Mouse (Mus musculus) embryo, embryonic 10 days (tissue): ENCODE data around the gene Rrp1.
A peak's percentile ranks its signal among the peaks of the same experiment; 100 is the strongest.

Source experiments
- DNase-seq: peaks from one replicate; pipeline ENCODE4 v3.0.0-alpha.2; 2015; ENCODE audit warnings: low spot score

The Rrp1 gene

DNA sequence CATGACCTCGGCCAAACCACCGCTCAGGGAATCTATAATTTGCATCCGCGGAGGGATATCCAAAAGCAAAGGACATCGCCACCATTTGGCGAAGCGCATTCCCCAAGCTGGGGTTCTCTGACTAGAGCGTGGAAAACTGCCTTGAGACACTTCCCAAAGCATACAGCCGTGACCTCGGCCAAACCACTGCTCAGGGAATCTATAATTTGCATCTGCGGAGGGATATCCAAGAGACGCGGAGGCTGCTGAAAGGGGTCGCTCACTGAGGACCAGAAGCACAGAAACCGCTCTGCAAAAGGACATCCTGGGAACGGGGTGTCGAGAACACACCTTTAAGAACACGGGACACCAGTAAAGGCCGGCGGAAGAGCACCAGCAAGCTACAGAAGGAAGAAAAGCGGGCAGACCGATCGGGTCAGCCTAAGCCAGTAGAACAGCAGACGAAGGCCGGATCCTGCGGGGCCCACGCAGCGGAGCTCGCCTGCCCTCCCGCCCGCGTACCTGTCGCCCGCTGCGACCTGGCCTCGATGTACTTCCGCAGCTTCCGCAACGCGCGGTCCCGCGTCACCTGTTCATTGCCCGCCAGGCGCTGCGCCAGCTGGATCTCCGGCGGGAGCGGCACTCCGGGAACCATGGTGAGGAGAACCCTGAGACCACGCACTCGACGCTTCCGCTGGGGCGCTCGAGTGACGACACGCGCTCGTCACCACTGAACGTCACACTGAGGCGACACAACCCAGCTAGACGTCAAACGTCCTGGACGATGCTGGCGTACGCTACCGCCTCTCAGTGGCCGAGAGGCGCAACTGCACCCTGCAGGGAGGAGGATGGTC lies at the start of gene Rrp1:
TSS of gene Rrp1 (minus strand) at position 725 of the 833 bp plus-strand sequence.
- peak; percentile 98 for DNase-seq

DNA sequence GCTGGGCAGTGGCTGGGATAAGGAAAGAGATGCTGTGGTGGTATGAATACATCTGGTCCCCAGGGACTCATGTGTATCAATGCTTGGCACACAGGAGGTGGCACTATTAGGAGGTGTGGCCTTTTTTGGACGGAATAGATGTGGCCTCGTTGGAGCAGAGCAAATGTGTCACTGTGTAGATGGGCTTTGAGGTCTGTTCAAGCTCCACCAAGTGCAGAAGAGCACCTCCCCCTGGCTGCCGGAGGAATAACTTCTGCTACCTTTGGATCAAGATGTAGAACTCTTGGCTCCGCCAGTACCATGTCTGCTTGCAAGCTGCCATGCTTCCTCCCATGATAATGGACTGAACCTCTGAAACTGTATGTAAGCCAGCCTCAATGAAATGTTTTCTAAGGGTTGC lies 48.9 kb upstream of the Rrp1 start:
- DNase-seq = no peak

DNA sequence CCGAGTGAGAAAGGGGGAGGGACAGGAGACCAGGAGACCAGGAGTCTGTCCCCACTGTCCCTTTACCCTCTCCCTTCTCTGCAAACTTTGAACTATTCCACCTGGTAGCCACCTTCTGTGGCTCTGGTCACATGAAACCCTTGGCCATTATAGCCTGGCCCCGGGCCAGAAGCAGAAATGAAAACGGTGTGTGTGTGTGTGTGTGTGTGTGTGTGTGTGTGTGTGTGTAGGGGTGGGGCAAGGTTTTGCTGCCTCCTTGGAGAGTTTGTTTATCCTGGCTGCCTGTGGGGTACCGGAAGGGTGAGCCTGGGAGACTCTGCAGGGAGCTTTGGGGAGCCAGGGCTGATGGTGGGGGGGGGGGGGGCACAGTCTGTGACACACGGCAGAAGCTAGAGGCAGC lies 47.6 kb upstream of the Rrp1 start:
- no peak for DNase-seq

DNA sequence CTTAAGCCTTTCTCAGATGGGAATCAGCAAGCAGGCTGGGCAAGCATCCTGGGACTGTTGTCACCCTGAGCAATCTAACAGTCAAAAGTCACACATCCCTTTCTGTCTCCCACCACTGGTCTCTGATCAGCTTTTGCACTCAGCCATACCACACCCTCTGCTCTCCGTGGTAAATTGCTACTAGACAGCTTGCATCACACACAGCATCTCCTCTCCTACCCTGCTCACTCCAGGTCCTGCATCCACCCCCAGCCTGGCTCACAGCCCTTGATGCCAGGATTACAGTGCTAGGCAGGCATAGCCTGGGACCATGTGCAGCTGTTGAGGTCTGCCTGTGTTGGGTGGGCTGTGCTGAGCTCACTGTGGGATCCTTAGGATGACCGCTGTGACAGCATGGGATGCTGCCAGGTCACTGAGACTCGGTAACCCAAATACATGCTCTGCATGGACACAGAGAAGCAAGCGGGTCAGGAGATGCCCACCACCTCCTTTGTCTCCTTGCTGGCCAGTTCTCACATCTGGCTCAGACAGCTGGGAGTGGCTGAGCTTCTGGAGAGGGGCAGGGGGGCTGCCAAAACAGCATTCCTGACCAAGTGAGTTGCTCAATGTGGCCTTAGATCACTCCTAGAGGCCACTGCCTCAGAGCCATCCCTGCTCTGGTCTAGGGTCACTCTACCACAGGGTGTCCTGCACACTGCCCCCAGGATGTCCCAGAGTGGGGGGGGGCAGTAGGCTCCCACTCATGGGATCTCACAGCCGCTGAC lies 45.7 kb upstream of the Rrp1 start:
- no peak for DNase-seq

DNA sequence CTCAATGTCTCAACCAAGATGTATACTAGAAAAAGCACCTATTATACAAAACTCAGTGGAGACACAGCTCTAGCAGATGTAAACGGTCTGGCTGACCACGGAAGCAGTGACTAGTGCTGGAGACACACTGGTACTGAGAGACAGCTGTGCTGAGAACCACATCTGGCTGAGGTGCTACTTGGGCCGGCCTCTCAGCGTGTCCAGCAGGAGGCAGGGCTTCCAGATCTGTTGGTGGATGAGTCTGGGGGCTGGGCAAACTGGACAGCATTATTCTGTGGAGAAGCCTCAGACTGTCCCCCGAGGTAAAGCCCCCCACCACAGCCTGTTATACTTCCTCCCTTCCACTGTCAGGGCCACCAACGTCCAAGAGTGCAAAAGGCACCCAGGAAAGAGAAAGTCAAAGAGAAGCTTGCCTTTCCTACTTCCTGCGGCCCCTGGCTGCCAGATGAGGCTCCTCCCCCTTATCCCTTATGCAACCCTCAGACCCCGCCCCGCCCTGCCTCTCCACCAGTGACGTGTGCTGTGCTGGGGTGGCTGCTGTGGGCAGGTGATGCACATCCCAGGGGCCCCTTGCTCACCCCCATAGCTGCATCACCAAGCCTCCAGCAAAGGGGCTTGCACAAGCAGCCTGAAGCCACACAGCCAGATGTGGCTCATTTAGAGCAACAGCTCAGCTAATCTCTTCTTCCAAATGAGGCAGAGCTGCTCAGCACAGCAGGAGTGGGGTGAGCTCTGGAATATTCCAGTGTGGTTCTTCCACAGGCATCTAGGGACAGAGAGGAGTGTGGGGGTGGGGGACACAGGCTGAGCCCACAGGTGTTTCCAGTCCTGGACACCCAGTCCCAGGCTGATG lies 44.9 kb upstream of the Rrp1 start:
- no peak for DNase-seq

DNA sequence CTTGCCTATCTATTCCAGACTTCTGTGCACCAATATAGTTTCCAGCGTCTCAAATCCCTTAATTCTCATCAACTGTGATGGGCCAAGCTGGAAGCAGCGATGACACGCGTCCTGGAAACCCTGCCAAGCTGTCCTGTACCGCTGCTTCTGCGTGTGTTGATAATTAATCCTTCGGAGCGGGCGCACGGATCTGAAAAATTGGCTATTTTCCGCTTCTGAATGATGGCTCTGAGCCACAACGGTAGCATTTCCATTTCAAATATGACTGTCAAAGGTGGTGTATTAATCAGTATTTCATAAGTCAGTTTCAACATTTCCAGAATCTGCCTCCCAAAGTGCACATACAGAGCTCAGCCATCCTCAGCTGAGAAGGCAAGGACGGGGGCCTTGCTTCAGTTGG lies 43.9 kb upstream of the Rrp1 start:
- no peak for DNase-seq

DNA sequence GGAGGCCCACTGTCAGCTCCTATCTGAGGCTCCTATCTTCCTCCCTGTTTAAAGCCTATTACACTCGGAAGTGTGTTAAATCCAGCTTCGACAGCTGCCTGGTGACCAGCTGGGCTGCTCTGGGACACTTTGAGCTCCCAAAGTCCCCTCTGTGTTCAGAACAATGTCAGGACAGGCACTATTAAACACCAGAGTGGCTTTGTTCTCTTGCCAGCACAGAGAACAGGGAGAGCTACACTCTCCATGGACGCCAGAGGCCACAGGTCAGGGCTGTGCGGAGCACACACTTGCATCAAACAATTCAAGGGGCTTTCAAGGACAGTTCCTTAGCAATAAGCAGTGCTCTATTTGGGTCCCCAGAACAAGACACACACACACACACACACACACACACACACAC lies 39.8 kb upstream of the Rrp1 start:
- DNase-seq = no peak

DNA sequence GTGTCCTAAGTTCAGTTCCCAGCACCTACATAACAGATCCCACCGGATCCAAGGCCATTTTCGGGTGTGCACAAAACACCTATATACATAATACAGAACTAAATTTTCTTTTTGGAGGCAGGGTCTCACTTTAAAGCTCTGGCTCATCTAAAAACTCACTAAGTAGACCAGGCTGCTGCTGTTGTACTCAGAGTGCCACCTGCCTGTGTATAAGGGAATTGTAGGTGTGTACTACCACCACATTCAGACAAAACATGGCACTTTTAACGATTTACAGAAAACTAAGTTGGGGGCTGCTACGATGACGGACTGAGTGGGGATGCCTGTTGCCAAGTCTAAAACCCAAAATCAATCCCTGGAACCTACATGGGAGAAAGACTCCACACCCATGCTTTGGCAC lies 37.9 kb upstream of the Rrp1 start:
- DNase-seq = no peak

DNA sequence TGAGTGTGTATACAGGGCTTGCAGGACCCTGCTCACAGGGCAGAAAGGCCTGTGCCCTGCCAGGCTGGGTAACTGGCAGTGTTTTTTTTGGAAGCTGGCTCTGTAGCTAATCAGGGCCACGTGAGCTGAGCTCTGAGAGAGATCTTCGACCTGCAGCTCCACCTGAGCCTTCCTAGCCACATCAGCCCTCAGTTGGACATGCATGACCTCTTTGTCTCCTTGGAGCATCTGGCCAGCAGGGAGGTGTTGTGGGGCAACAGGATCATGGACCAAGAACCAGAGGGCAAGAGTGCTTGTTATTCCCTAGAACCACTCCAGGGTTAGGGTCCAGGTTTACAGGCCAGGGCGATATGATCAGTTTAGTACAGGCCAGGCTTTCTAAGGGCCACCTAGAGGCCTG lies 34.6 kb upstream of the Rrp1 start:
- DNase-seq = no peak

DNA sequence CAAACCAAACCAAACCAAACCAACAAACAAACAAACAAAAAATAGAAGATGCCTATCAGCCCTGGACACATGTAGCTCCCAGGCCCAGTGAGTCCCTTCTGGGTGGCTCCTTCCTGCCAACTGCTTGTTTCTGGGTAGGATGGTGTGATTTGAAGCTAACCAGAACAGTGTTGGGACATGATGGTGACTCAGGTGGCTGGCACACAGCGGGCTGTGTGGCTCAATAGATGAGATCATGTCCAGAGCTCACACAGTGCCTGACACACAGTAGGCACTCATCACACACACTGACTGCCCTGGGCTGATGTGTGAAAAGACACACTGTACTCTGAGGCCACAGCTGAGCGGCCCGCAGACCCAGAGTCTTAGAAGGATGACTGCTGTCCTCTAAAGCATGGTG lies 33.4 kb upstream of the Rrp1 start:
- no peak for DNase-seq

DNA sequence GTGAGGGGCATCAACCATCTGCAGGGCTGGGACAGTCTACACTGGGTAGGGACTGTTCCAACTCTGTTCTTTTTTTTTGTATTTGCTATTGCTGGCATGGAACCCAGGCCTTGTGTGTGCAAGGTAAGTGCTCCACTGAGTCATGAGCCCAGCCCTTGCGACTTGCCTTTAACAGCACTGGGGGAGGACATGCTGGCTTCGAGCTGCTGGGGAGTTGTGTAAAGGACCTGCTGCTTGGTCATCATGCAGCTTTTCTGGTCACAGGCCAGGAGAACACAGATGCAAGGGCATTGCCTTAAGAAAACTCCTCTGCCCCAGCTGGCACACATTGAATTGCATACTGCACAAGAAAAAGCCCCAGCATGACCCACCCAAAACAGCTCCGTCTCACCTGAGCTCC lies 29.4 kb upstream of the Rrp1 start:
- DNase-seq = no peak

DNA sequence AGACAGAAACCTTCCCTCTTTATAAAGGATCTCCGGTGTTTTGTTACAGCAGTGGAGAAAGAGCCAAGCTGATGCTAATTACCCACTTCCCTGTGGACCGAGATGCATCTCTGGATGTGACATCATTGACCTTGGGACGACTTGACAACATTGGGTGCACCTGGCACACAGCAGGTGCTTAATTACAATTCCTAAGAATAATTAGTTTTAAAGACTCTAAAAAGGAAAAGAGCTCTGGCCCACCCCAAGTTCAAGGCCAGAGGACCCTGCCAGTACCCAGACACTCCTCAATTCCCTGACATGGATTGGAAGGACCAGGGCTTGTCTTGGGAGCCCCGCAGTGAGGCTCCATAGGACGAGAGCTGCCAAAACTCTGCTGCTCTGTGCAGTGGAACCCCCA lies 28.8 kb upstream of the Rrp1 start:
- no peak for DNase-seq

DNA sequence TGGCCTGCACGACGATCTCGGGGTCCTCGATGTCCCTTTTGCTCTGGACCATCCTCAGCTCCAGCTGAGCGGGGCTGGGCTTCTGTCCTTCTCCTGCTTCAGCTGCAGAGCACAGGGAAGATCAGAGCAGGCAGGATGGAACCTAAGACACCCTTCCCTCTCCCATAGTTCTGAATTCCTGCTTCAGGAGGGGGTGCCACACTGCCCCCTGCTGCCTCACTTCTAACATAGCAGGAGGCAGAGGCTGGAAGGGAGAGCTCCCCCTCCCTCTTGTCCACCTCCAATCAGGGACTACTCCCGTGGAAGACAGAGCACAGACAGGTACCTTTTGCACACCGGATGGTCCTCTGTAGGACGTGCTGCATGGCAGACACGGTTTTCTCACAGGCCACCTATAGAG lies 28.0 kb upstream of the Rrp1 start:
- DNase-seq = peak; percentile 44

DNA sequence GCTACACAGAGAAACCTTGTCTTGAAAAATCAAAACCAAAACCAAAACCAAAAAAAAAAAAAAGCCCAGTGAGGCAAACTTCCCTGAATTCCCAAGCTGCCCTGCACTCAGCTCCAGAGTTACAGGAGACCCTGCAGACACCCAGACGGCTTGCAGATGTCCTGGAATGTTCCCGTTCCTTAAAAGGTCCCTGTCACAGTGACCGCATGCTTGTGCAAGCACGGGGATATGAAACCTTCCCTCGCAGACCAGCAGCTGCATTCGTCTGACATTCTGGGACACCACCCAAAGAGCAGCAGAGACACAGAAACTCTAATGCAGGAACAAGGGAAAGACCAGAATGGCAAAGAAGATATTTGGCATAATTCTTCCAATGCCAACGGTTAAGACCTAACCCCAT lies 27.1 kb upstream of the Rrp1 start:
- no peak for DNase-seq

DNA sequence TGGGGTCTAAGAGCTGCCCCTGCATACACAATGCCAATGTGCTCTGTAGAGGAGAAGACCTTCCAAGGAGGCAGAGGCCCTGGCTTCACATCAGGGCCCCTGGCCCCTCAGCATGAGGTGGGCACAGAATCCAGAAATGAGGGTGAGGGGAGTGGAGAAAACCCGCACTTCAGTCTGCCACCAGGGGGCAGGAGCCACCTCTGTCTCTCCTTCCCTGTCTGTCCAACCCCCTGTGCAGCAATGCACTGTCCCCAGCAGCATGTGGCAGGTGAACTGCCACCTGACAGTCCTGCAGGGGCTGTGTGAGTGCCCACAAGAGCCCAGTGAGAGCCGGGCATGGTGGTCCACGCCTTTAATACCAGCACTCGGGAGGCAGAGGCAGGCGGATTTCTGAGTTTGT lies 26.7 kb upstream of the Rrp1 start:
- DNase-seq = peak; percentile 45

DNA sequence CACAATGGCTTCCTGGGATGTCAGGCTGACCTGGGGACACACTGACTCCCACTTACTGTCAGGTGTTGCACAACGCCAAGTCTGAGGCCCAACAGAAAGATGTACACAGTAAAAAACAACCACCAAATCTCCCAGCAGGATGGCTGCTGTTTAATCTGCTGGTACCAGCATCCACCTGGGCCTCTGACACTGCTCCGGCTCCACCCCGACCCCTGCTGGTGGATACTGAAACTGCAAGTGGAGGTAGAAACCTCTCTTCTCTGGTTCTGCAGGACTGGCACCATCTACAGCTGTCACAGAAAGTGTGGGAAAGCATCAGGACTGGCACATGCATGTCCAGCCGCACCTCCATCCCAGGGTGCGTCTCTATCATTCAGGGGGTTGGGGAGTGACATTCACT lies 25.3 kb upstream of the Rrp1 start:
- DNase-seq = peak; percentile 58

DNA sequence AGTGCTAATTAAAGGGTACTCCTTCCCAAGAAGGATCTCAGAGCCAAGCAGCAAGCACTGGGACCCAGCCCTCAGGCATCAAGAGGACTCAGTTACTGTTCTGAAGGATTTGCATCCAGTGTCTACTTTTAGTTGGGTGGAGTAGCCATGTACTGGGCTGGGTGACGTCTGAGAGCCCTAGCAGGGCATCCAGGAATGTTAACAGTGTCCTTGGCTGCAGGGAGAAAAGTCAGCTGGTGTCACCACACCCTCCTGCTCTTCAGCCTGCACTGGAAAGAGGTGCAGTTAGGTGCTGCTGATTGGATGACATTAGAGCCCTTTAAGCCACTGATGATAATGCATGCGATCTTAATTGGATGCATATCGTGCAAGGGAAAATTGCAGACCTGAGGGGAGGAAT lies 20.0 kb upstream of the Rrp1 start:
- DNase-seq = no peak

DNA sequence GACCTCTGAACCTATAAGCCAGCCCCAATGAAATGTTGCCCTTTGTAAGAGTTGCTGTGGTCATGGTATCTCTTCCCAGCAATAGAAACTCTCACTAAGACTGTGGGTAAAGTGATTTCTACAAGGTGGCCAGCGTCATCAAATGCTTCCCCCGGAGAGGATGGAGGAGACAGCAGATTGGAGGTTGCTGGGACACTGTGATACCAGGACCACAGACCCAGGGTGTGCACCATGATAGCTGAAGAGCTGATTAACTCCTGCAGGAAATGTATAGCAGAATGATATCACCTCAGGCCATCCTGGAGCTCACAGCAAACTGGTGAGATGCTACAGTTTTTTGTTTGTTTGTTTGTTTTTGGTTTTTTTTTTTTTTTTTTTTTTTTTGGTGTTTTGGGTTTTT lies 16.9 kb upstream of the Rrp1 start:
- DNase-seq = no peak

DNA sequence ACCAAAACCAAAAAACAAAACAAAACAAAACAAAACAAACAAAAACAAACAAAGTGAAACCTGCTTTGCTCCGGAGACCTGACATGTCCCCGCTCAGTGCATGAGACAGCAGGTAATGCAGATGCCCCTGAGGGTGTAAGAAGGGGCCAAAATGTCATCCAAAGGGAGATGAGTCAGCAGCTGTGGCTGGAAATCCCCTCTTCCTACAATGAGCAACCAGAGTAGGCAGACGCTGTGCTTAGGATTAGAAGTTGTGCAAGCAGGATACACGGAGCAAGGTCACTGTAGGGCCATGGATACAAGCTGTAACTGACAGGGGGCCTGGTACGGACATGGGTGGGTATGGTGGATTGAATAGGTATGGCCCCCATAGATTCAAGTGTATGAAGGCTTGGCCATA lies 16.3 kb upstream of the Rrp1 start:
- DNase-seq = no peak

DNA sequence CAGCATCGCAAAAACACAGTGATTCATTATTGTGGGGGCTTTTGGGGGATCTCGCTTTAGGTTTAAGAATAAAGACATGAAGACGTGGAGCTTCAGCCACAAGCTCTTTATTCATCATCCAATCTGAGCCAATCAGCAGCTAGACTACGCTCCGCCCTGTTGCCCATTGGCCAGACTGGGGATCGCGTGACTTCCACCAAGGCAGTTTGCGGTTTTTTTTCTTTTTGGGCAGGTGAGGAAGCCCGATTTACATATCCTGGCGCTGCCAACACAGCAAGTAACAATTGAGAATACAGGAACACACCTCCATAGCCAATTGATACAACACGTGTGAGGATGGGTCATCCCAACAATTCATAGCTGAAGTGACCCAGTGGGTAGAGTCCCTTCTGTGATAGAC lies 15.2 kb upstream of the Rrp1 start:
- no peak for DNase-seq

DNA sequence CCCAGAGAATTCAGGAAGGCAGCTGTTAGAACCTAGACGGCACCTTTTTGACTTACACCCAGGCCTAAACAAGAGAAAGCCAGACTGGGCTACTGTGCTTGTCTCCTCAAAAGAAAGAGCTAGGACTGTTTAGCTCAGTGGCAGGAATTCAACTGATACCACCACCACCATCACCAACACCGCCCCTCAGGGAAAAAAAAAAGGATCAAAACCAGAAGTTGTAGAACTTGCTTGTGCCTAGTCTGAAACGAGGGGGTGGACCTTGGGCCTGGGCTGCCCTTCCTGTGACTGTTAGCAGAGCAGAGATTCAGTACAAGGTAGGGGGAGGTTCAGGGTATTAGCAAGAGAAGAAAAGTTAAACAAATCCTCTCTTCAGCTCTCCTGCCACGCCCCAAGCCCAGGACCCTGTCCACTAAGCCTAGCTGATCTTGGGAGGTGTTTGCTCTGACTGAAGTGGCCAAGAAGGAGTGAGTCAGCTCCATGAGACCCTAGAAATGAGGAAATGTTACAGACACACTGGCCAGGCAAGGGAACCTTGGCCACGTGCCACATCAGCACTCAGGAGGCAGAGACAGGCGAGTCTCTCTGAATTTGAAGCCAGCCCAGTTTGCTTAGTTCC lies 13.4 kb upstream of the Rrp1 start:
- peak; percentile 22 for DNase-seq
